In the genomic region with DNA sequence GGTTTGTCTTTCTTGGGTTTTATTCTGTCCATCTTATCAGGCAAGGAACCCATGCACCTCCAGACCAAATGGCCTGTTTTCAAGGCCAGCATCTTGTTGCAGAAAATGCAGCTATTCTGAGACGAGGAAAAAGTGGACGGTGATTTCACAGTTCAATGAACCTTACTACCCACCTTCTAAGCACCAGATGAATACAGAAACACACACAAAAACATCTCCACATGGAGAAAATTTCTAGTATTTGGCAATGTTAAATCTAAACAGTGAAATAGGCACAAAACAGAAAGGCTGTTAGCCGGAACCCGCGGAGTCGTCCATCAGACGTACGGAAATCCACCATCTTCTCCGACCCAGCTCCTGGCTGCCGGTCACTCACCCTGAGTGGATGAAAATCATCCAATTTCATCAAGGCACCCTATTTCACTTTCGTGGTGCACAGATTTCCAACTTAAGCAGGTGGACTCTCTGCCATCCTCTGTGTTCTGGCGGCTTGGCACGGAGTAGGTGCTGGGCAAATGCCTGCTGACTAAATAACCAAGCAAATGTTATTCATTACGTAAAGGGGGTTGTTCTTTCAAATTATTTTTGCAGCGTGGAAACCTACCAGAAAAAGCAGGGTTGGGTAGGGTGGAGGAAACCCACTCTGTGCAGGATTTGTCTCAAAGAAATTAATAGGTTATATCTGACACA, we compare ENCODE assay signal across 24 mouse cellular contexts.
DNase-seq lines count a peak whose midpoint lies in the region; ATAC-seq and TF ChIP-seq lines count a peak whose summit lies in the region.
"Had no signal": no experiment of that assay in that cellular context is flagged by ENCODE, and none has a peak within 500 bp of the region (broad histone marks: within the 10 kb centered on the region; RNA-seq: fewer than 3 reads in every experiment).

No protein-coding gene starts in this region.

- no peak overlapping the region for H3K27ac ChIP-seq in cerebellum, adult 2 months (ENCODE audit: insufficient read depth, low read length)
- H3K27ac ChIP-seq in intestine, postnatal 0 days (ENCODE audit: low read depth, low read length), result no peak overlapping the region
- H3K27ac ChIP-seq: forebrain, embryonic 10.5 days; hindbrain, embryonic 12.5 days; limb, embryonic 13.5 days; liver, embryonic 12.5 days had no signal

- no peaks in the 10 kb centered on the region for H3K9me3 ChIP-seq in intestine, postnatal 0 days (ENCODE audit: control insufficient read depth)
- H3K9me3 ChIP-seq: hindbrain, embryonic 12.5 days; liver, embryonic 12.5 days had no signal

- peak; percentile 37 to 54 for DNase-seq in cerebellum, adult 2 months
- DNase-seq in cerebellum, postnatal 4 days (ENCODE audit: low spot score in 2 of 2), result no peak
- DNase-seq in right cerebral cortex, postnatal 25 days, result peak; percentile 29
- no peak for DNase-seq in right cerebral cortex, adult 2 months (ENCODE audit: low spot score in 2 of 2)
- peak; percentile 30 to 55 for DNase-seq in cerebellum, postnatal 25 days
- no peak for DNase-seq in lung, postnatal 36 days
- no peak for DNase-seq in embryo, embryonic 11 days
- DNase-seq: adrenal gland, postnatal 36 days; gastrocnemius, postnatal 14 days; heart, adult 18-20 months; heart, postnatal 10 days; kidney, adult 11 months; kidney, postnatal 4 days; lung, adult 18-20 months; lung, postnatal 10 days; right cerebral cortex, postnatal 14 days; thymus, postnatal 25 days had no signal

- no peak overlapping the region for H3K4me2 ChIP-seq in intestine, postnatal 0 days (replicated peaks; ENCODE audit: low read depth)
- H3K4me2 ChIP-seq: heart, embryonic 12.5 days; hindbrain, embryonic 12.5 days; limb, embryonic 13.5 days; liver, embryonic 12.5 days; midbrain, embryonic 11.5 days had no signal

- no peaks in the 10 kb centered on the region for H3K36me3 ChIP-seq in intestine, postnatal 0 days (ENCODE audit: control insufficient read depth, insufficient read depth)
- H3K36me3 ChIP-seq: forebrain, embryonic 10.5 days; heart, embryonic 12.5 days; hindbrain, embryonic 12.5 days; limb, embryonic 13.5 days; liver, embryonic 12.5 days had no signal

- no peak overlapping the region for H3K9ac ChIP-seq in intestine, postnatal 0 days (ENCODE audit: low read depth, low read length)
- H3K9ac ChIP-seq: heart, embryonic 12.5 days; hindbrain, embryonic 12.5 days; limb, embryonic 13.5 days; liver, embryonic 12.5 days had no signal

- H3K27me3 ChIP-seq in cerebellum, adult 2 months (ENCODE audit: control insufficient read depth, insufficient read depth, low read length), result no peaks in the 10 kb centered on the region
- no peaks in the 10 kb centered on the region for H3K27me3 ChIP-seq in intestine, postnatal 0 days (replicated peaks; ENCODE audit: control insufficient read depth, insufficient read depth, low read length)
- H3K27me3 ChIP-seq: heart, embryonic 12.5 days; hindbrain, embryonic 12.5 days; liver, embryonic 12.5 days had no signal

- ATAC-seq in intestine, postnatal 0 days, result no peak
- ATAC-seq: liver, embryonic 12.5 days had no signal

- H3K4me1 ChIP-seq in cerebellum, adult 2 months (ENCODE audit: control insufficient read depth, insufficient read depth, low read length), result no peaks in the 10 kb centered on the region
- H3K4me1 ChIP-seq in intestine, postnatal 0 days (replicated peaks; ENCODE audit: control insufficient read depth, insufficient read depth, low read length), result 0 out of 2 replicates have a peak, but pooled peaks cover 3% of the 10 kb centered on the region
- H3K4me1 ChIP-seq: heart, embryonic 12.5 days; liver, embryonic 12.5 days had no signal

- no peak for TF ChIP-seq CTCF in cerebellum, adult 2 months (IDR thresholded peaks at IDR 0.05; ENCODE audit: borderline replicate concordance, insufficient read depth, low read depth, low read length)
- TF ChIP-seq CTCF in intestine, postnatal 0 days (IDR thresholded peaks at IDR 0.05; ENCODE audit: low read depth), result no peak

- 25% methylated on average over 15 of the region's 15 CpGs for WGBS in cerebellum, adult 2 months
- WGBS in intestine, postnatal 0 days, result 90% methylated on average over 15 of the region's 15 CpGs

- H3K4me3 ChIP-seq in cerebellum, adult 2 months (replicated peaks; ENCODE audit: insufficient read depth, low read depth, low read length), result peak overlapping the region; percentile 29
- H3K4me3 ChIP-seq in intestine, postnatal 0 days (ENCODE audit: low read depth, low read length), result no peak overlapping the region
- H3K4me3 ChIP-seq: forebrain, embryonic 10.5 days; heart, embryonic 12.5 days; hindbrain, embryonic 12.5 days; limb, embryonic 13.5 days; liver, embryonic 12.5 days had no signal

- no peak for TF ChIP-seq POLR2A in cerebellum, adult 2 months (IDR thresholded peaks at IDR 0.05; ENCODE audit: borderline replicate concordance, insufficient read depth, low read length)

Comparison
In these comparisons a context has a peak if more than half of its experiments do, and no peak if none do; other contexts are left out.
1. DNase-seq: peak in cerebellum, adult 2 months (2 of 2), right cerebral cortex, postnatal 25 days (single experiment) and cerebellum, postnatal 25 days (2 of 2); none in cerebellum, postnatal 4 days (0 of 2), right cerebral cortex, adult 2 months (0 of 2), lung, postnatal 36 days (single experiment) and embryo, embryonic 11 days (single experiment).